Mouse (Mus musculus): Measurements from ENCODE around the gene Rab15. TPM values are rescaled to one million over a fixed set of nuclear protein-coding genes. Genes with fewer than 3 reads are reported as not detected.

The Rab15 gene
- polyA plus RNA-seq, 1 experiment from 2014 or later: 21.1 TPM

DNA sequence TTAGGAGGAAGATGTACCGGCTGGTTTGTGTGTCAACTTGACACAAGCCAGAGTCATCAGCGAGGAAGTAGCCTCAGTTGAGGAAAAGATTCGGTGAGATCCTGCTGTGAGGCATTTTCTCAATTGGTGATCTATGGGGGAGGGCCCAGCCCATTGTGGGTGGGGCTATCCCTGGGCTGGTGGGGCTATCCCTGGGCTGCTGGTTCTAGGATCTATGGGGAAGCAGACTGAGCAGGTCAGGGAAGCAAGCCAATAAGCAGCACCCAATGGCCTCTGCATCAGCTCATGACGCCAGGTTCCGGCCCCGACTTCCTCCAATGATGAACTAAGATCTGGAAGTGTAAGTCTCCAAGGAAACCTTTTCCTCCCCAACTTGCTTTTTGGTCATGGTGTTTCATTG is 17.4 kb upstream of the Rab15 start:
- H3K27ac ChIP-seq: no peak overlapping the region
- H3K4me3 ChIP-seq (replicated peaks): no peak overlapping the region
- no peak for ATAC-seq
- H3K36me3 ChIP-seq: peaks cover 3% of the 10 kb centered on the region; the same call in 1 of the 2 replicates
- no peak overlapping the region for H3K9ac ChIP-seq (replicated peaks)
- H3K4me1 ChIP-seq (replicated peaks): peaks cover 15% of the 10 kb centered on the region
- 86% methylated on average over 6 of the region's 6 CpGs for WGBS
- 0 out of 2 replicates have a peak, but pooled peaks cover 3% of the 10 kb centered on the region for H3K27me3 ChIP-seq
- H3K9me3 ChIP-seq: no peaks in the 10 kb centered on the region
- H3K4me2 ChIP-seq (replicated peaks): no peak overlapping the region

DNA sequence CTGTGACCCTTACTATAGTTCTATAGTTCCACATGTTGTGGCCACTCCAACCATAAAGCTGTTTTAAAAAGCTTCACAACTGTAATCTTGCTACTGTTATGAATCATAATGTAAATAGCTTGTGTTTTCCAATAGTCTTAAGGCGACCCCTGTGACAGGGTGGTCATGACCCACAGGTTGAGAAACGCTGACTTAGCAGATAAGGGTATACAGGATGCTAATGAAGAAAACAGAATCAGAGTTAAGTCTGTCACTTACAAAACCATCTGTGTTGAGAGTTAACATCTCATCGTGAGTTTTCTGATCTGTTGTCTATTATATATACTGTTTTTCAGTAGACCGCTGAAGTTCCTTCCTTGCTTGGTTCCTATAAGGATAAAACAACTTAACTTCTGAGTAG is 16.6 kb upstream of the Rab15 start:
- Histone ChIP-seq H3K27ac (no peak overlapping the region), H3K4me1 (replicated peaks) (peaks cover 15% of the 10 kb centered on the region), H3K9me3 (no peaks in the 10 kb centered on the region), H3K4me2 (replicated peaks) (no peak overlapping the region), H3K36me3 (peaks cover 3% of the 10 kb centered on the region; the same call in 1 of the 2 replicates), H3K9ac (replicated peaks) (no peak overlapping the region), H3K4me3 (replicated peaks) (no peak overlapping the region), H3K27me3 (peaks cover 7% of the 10 kb centered on the region; the same call in 1 of the 2 replicates)
- WGBS: 94% methylated on average over 4 of the region's 4 CpGs
- ATAC-seq: no peak

DNA sequence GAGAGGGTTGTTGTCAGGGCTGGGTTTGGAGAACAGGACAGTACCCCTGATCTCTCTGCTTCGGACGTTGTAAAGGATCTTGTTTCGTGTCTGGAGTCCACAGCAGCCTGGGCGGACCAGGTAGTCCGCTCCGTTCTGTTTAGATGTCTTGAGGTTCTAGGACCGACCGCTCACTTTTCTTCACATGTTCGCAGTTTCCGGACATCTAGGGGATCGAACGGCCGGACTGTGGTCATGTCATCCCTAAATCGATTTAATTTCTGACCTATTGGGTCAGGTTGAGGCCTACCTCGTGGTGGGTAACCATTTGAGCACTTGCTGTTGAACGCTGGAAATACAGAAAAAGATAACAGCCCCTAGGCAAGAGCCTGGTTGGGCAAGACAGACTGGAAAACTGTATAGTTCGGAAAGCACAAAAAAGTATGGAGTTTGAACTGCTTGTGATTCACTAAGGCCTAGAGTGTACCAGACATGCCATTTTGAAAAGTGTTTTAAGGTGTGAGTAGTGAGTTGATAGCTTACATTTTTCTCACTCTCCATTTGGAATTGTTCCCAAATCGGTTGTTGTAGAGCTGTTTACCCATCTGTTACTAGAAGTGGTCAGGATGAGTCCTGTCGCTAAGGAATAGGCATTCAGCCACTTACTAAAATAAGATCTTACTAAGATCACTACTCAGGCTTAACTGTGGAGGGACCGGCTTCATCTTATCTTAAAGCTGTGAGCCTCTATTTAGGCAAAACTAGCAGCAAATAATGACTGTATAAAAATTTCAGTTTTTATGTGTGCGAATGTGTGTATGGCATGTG is 15.3 kb upstream of the Rab15 start:
- 15% methylated on average over 21 of the region's 21 CpGs for WGBS
- Histone ChIP-seq H3K36me3 (peaks cover 3% of the 10 kb centered on the region; the same call in 1 of the 2 replicates), H3K4me3 (replicated peaks) (peak overlapping the region; percentile 77), H3K9ac (replicated peaks) (peak overlapping the region; percentile 71), H3K27me3 (peaks cover 10% of the 10 kb centered on the region; the same call in 1 of the 2 replicates), H3K9me3 (no peaks in the 10 kb centered on the region), H3K4me2 (replicated peaks) (peak overlapping the region; percentile 68), H3K27ac (peak overlapping the region; percentile 80), H3K4me1 (replicated peaks) (peaks cover 15% of the 10 kb centered on the region)
- no peak for ATAC-seq

DNA sequence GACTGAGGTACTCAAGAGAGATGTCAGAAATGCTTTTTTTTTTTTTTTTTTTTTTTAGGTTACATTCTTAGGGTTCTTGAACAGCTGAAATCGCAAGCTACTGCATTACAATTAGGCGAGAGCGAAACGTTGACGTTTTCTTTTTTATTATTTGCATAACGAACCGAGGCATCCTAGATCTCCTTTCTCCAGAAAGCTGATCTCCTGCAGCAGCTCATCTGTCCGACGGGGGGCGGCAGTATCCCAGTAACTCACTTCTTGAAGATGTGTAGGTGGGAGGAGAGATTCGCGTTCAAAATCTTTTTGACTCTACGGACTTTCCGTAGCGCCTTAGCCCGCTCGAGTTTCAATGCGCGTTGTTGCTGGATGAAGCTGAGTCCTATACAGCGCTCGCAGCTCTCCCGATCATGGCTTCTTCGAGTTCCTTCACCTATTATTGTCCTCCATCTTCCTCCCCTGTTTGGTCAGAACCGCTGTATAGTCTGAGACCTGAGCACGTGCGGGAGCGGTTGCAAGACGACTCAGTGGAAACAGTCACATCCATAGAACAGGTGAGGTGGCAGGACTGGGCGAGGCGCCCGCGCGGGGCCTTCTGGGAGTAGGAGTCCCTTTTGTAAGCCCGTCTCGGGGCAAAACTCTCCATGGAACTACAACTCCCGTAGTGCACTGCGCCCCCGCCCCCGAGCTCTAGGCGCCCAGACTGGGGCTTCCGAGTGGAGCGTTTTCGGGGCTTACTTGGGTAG is 14.6 kb upstream of the Rab15 start:
- Histone ChIP-seq H3K27me3 (peaks cover 10% of the 10 kb centered on the region; the same call in 1 of the 2 replicates), H3K4me1 (replicated peaks) (peaks cover 15% of the 10 kb centered on the region), H3K36me3 (no peaks in the 10 kb centered on the region), H3K9me3 (no peaks in the 10 kb centered on the region), H3K9ac (replicated peaks) (peak overlapping the region; percentile 71), H3K27ac (peak overlapping the region; percentile 80), H3K4me3 (replicated peaks) (peak overlapping the region; percentile 77), H3K4me2 (replicated peaks) (peak overlapping the region; percentile 68)
- WGBS: under 1% methylated on average over 43 of the region's 43 CpGs
- peak; percentile 99 for ATAC-seq

DNA sequence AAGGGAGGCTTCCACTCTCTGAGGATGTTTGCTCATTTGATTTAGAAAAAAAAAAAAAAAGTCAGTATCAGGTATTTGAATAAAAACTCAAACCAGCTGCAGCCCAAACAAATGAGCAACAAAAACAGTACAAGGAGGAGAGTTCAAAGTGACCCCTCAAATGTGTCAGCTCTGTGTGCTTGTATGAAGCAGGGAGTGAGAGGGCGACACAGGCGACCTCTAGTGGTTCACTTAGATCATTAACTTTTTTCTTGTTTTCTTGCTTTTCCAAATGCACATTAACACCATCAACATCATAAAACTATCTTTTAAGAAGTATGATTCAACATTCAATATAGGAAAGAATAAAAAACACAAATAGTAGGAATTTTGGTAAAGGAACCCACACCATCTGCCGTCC is 10.0 kb upstream of the Rab15 start:
- Histone ChIP-seq H3K36me3 (no peaks in the 10 kb centered on the region), H3K27me3 (peaks cover 10% of the 10 kb centered on the region; the same call in 1 of the 2 replicates), H3K4me3 (replicated peaks) (no peak overlapping the region), H3K4me2 (replicated peaks) (no peak overlapping the region), H3K27ac (no peak overlapping the region), H3K4me1 (replicated peaks) (peaks cover 3% of the 10 kb centered on the region; the same call in 1 of the 2 replicates), H3K9ac (replicated peaks) (no peak overlapping the region), H3K9me3 (no peaks in the 10 kb centered on the region)
- no peak for ATAC-seq
- 3% methylated on average over 3 of the region's 3 CpGs for whole genome bisulfite sequencing

DNA sequence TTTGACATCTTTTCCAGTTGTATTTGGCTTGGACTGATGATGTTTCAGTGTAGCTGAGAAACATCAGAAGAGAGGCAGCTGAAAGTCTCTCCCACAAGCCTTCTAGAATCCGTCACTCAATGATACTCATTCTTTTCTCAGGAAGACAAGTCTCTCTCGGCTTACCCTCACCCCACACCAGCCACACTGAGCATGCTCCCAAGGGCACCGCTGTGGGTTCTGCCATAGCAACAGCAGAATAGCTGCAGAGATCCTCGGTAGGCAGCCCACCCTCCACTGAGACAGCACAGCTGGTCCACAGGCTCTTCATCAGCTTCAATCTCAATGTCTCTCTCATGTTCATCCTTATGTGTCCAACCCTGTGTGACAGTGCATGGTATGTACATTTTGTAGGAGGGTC is 2.6 kb upstream of the Rab15 start:
- Histone ChIP-seq H3K36me3 (no peaks in the 10 kb centered on the region), H3K4me3 (replicated peaks) (no peak overlapping the region), H3K4me2 (replicated peaks) (no peak overlapping the region), H3K27me3 (peaks cover 36% of the 10 kb centered on the region), H3K9me3 (no peaks in the 10 kb centered on the region), H3K27ac (no peak overlapping the region), H3K4me1 (replicated peaks) (peaks cover 20% of the 10 kb centered on the region), H3K9ac (replicated peaks) (no peak overlapping the region)
- ATAC-seq: no peak
- WGBS: 61% methylated on average over 4 of the region's 4 CpGs

DNA sequence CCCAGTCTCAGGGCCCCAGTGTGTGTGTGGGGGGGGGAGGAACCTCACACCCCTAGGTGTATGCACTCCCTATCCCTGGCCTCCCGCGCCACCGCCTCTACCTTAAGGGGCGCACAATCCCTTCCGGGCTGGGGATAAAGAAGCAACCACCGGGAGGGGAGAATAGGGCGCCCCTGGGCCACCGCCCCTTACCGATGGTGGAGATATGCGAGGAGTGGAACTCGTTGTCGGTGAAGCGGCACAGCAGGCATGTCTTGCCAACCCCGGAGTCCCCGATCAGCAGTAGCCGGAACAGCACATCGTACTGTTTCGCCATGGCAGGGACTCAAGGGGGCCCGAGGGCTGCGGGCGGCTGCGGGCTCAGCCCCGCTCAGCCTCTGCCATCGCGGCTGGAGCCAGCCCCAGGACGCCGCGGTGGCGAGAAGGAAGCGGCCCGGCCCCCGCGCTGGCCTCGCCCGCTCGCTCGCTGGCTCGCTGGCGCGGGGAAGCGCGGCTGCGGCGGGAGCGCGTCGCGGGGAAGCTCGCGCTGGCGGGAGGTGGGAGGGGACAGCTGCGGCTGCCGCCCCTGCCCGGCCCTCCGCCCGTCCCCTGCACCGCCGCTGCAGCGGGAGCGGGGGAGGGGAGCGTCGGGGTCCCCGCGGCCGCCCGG is 582 bp downstream of the Rab15 start:
- WGBS: under 1% methylated on average over 47 of the region's 66 CpGs
- Histone ChIP-seq H3K9ac (replicated peaks) (peak overlapping the region; percentile 86), H3K27me3 (peaks cover 48% of the 10 kb centered on the region), H3K4me2 (replicated peaks) (peak overlapping the region; percentile 68), H3K9me3 (no peaks in the 10 kb centered on the region), H3K36me3 (no peaks in the 10 kb centered on the region), H3K27ac (peak overlapping the region; percentile 72), H3K4me1 (replicated peaks) (peaks cover 33% of the 10 kb centered on the region), H3K4me3 (replicated peaks) (peak overlapping the region; percentile 71)
- peak; percentile 83 for ATAC-seq

DNA sequence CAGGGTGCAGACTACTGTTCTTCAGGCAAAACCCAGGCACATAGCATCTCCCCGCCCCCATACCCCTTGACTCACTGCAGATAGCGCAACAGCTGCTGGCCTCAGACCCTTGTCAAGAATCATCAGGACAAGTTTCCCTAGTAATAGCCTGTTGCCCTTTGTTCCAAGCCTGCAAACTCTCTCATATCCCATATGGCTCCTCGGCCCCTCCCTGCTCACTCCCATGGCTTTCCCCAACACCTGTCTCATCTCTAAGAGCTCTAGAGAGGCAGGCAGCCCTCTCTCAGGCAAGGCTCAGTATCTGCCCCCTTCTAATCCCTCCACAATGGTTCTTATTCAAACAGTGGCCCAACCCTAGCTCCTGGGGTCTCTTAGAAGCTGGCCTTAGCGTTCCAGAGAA is 2.1 kb downstream of the Rab15 start:
- Histone ChIP-seq H3K4me2 (replicated peaks) (peak overlapping the region; percentile 68), H3K4me1 (replicated peaks) (peaks cover 34% of the 10 kb centered on the region), H3K36me3 (no peaks in the 10 kb centered on the region), H3K9ac (replicated peaks) (0 out of 2 replicates have a peak overlapping the region, but pooled peaks have one; percentile 29), H3K27ac (no peak overlapping the region), H3K9me3 (no peaks in the 10 kb centered on the region), H3K4me3 (replicated peaks) (peak overlapping the region; percentile 71; the same call in 1 of the 2 replicates), H3K27me3 (peaks cover 48% of the 10 kb centered on the region)
- WGBS: 39% methylated on average over 4 of the region's 4 CpGs
- ATAC-seq: no peak

DNA sequence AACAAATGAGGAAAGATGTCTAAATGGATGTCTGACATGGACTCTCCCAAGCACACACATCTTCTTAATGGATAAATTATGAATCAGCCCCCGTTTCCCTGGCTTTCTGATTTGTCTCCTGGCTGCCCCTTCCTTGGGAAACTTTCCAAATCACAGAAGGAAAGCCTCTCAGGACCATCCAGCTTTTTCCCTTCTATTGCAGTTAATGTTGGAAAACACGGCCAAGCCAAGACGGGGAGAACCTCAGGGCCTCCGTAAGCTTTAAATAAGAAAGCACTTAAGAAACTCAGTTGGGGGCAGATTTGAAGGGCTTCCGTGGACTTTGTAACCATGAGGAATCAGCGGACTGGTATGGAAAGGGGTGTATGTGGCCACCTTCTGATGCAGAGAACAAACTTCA is 2.9 kb downstream of the Rab15 start:
- H3K27ac ChIP-seq: no peak overlapping the region
- no peak overlapping the region for H3K9ac ChIP-seq (replicated peaks)
- no peak for ATAC-seq
- peaks cover 34% of the 10 kb centered on the region for H3K4me1 ChIP-seq (replicated peaks)
- no peak overlapping the region for H3K4me3 ChIP-seq (replicated peaks)
- no peaks in the 10 kb centered on the region for H3K9me3 ChIP-seq
- no peaks in the 10 kb centered on the region for H3K36me3 ChIP-seq
- 62% methylated on average over 6 of the region's 6 CpGs for WGBS
- H3K4me2 ChIP-seq (replicated peaks): no peak overlapping the region; the same call in 1 of the 2 replicates
- H3K27me3 ChIP-seq: peaks cover 46% of the 10 kb centered on the region

DNA sequence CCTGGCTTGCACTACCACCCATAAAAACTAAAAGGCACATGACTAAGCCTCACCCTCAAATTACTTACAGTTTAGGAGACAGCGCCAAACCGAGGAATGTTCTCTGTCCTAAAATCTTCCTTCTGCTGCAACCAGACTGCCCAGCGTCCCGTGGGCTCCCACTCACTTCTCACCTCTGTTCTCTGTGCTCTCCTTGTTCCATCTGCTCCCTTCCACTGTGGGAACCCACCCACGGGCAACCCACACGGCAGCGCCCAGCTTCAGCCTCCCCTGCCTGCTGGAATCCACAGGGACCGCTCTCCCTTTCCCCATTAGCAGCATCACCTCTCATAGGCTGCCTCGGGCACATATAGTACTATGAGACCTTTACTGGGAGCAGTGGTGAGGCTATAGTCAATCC is 3.8 kb downstream of the Rab15 start:
- 88% methylated on average over 9 of the region's 9 CpGs for WGBS
- Histone ChIP-seq H3K9ac (replicated peaks) (no peak overlapping the region), H3K9me3 (no peaks in the 10 kb centered on the region), H3K27me3 (peaks cover 38% of the 10 kb centered on the region), H3K4me2 (replicated peaks) (no peak overlapping the region), H3K4me1 (replicated peaks) (peaks cover 34% of the 10 kb centered on the region), H3K36me3 (no peaks in the 10 kb centered on the region), H3K27ac (no peak overlapping the region), H3K4me3 (replicated peaks) (no peak overlapping the region)
- no peak for ATAC-seq

DNA sequence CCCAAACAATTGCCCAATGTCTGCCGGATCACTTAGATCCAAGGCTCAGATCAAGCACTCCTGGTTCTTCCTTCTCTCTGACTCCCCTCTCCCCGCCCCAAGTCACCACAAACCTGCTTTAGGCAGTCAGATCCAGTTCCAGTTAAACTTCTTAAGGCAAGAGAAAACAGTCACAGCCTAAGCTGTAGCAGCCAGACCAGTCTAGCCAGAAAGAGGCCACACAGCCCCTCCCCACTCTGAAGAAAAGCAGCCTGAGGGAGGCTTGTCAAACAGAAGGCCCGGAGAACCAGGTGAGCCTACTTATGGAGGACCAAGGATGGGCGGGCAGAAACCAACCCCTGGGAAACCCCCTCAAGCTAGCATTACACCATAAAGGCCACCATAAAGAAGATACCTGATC is 4.6 kb downstream of the Rab15 start:
- peaks cover 34% of the 10 kb centered on the region for H3K4me1 ChIP-seq (replicated peaks)
- H3K4me3 ChIP-seq (replicated peaks): no peak overlapping the region
- H3K36me3 ChIP-seq: no peaks in the 10 kb centered on the region
- WGBS: 47% methylated on average over 4 of the region's 4 CpGs
- no peak overlapping the region for H3K9ac ChIP-seq (replicated peaks)
- ATAC-seq: no peak
- H3K27me3 ChIP-seq: peaks cover 30% of the 10 kb centered on the region
- no peaks in the 10 kb centered on the region for H3K9me3 ChIP-seq
- no peak overlapping the region for H3K4me2 ChIP-seq (replicated peaks)
- H3K27ac ChIP-seq: no peak overlapping the region; the same call in 1 of the 2 replicates

DNA sequence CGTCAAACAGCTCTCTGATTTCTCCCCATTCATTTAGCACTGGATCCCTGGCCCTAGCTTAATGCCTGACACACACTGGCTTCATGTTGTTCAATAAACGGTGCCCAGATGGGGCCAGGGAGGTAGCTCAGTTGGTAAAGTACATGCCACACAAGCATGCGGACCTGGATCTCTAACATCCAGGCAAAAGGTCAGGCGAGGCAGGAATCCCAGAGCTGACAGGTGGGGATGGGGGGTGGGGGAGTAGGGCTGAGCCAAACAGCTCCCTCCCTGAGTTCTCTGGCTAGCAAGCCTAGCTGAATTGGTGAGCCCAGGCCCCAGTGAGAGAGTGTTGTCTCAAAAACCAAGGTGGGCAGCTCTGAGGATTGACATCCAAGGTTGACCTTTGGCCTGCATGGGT is 5.5 kb downstream of the Rab15 start:
- peaks cover 25% of the 10 kb centered on the region for H3K27me3 ChIP-seq
- no peak overlapping the region for H3K4me3 ChIP-seq (replicated peaks)
- no peak overlapping the region for H3K27ac ChIP-seq
- H3K4me1 ChIP-seq (replicated peaks): peaks cover 31% of the 10 kb centered on the region
- H3K4me2 ChIP-seq (replicated peaks): no peak overlapping the region
- WGBS: 53% methylated on average over 4 of the region's 4 CpGs
- H3K36me3 ChIP-seq: no peaks in the 10 kb centered on the region
- H3K9ac ChIP-seq (replicated peaks): no peak overlapping the region
- H3K9me3 ChIP-seq: no peaks in the 10 kb centered on the region
- ATAC-seq: no peak
